Mouse (Mus musculus) frontal cortex, adult (tissue): ENCODE measurements at regions not wholly inside any gene's neighbourhood (a gene's known extent, or its start where the extent isn't known, plus 50 kb on each side); places are given as distances from the start of the nearest gene placed in this dataset.

Experiments
- ATAC-seq: cut with Nextera tagmentation; 2 replicates; pipeline ENCODE4 v1.9.2; 2017; ENCODE audit warnings: mild to moderate bottlenecking, moderate library complexity, mixed read lengths; ENCODE audit not compliant: low TSS enrichment

- ATAC-seq = no peak
Observed at GRCm38 (mm10) chr5:125843259-125843658, 311.7 kb downstream of the Tmem132b start.

- no peak for ATAC-seq
Observed at GRCm38 (mm10) chr5:125849722-125850121, 318.1 kb downstream of the Tmem132b start.

GRCm38 (mm10) chr5:125876296-125876695 is 344.7 kb downstream of the Tmem132b start:
- ATAC-seq = peak; percentile 34; the same call in 1 of the 2 replicates

GRCm38 (mm10) chr5:125888840-125889239 is 357.3 kb downstream of the Tmem132b start:
- peak; percentile 80 for ATAC-seq

- ATAC-seq = peak; percentile 72; the same call in 1 of the 2 replicates
Observed at GRCm38 (mm10) chr5:125893864-125894263, 362.3 kb downstream of the Tmem132b start.

GRCm38 (mm10) chr5:125902038-125902437 is 370.5 kb downstream of the Tmem132b start:
- ATAC-seq = no peak

- no peak for ATAC-seq
Observed at GRCm38 (mm10) chr5:125904426-125904825, 372.9 kb downstream of the Tmem132b start.

- peak; percentile 75 for ATAC-seq
Observed at GRCm38 (mm10) chr5:125907332-125907731, 375.8 kb downstream of the Tmem132b start.

- peak; percentile 62 for ATAC-seq
Observed at GRCm38 (mm10) chr5:125907909-125908308, 376.3 kb downstream of the Tmem132b start.

GRCm38 (mm10) chr5:125915857-125916256 is 384.3 kb downstream of the Tmem132b start:
- peak; percentile 42; the same call in 1 of the 2 replicates for ATAC-seq

- no peak for ATAC-seq
Observed at GRCm38 (mm10) chr5:125920965-125921364, 389.4 kb downstream of the Tmem132b start.

GRCm38 (mm10) chr5:125925856-125926497 is 394.4 kb downstream of the Tmem132b start:
- ATAC-seq = peak; percentile 64; the same call in 1 of the 2 replicates

- peak; percentile 92 for ATAC-seq
Observed at GRCm38 (mm10) chr5:125931502-125931901, 399.9 kb downstream of the Tmem132b start.

- ATAC-seq = no peak
Observed at GRCm38 (mm10) chr5:125939416-125939815, 407.8 kb downstream of the Tmem132b start.

GRCm38 (mm10) chr5:125946729-125947128 is 415.2 kb downstream of the Tmem132b start:
- ATAC-seq = no peak

- ATAC-seq = no peak
Observed at GRCm38 (mm10) chr5:125951641-125952040, 420.1 kb downstream of the Tmem132b start.

- no peak for ATAC-seq
Observed at GRCm38 (mm10) chr5:125964039-125964438, 432.5 kb downstream of the Tmem132b start.

GRCm38 (mm10) chr5:125968151-125968550 is 436.6 kb downstream of the Tmem132b start:
- ATAC-seq = no peak

- no peak for ATAC-seq
Observed at GRCm38 (mm10) chr5:125974035-125974434, 442.5 kb downstream of the Tmem132b start.

- no peak for ATAC-seq
Observed at GRCm38 (mm10) chr5:125979801-125980200, 448.2 kb downstream of the Tmem132b start.

GRCm38 (mm10) chr5:125985356-125985755 is 453.8 kb downstream of the Tmem132b start:
- no peak for ATAC-seq

GRCm38 (mm10) chr5:125997173-125997572 is 465.6 kb downstream of the Tmem132b start:
- no peak for ATAC-seq

- ATAC-seq = peak; percentile 34; the same call in 1 of the 2 replicates
Observed at GRCm38 (mm10) chr5:126007871-126008270, 476.3 kb downstream of the Tmem132b start.

GRCm38 (mm10) chr5:126008321-126008720 is 476.7 kb downstream of the Tmem132b start:
- no peak for ATAC-seq
